Mouse (Mus musculus): ENCODE measurements around the gene H2-Oa.

H2-Oa gene

DNA sequence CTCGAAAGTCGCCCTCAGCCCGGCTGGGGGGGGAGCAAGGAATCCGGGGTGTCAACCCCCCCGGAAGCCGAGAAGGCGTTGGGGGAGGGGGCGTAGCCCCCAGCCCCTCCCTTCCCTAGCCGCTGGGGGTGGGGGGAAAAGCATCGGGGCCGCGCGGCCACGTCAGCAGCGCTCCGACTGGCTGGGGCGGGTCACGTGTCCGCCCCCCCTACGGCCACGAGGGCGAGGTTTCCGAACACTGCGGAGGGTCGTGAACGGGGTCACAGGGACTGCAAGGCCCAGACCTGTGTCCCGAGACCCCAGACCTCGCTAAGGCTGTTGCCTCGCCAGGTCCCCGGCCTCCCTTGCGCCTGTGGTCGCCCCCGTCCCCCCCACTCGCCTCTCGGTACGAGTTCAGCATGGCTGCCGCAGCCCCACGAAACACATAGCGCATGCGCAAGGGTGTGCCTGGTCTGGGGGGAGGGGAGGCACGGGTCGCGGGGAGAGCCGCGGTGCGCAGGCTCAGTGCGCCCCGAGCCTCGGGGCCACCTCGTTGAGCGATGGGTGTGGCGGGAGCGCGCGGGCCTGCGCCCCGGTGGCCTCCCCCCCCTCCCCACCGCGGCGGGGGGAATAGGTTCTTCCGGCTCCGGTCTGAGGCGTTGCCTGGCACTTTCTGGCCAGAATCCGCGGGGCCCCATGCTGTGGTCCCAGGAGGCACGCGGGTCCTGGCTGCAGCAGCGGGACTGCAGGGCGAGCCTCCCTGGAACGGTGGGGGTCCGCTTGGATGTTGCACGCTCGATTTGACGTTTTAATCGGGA, 30.2 kb downstream of the H2-Oa start, which contains the start of gene Brd2:
TSS of gene Brd2 (minus strand) at position 447 of the 797 bp plus-strand sequence.
- DNase-seq, result peak; percentile 97

DNA sequence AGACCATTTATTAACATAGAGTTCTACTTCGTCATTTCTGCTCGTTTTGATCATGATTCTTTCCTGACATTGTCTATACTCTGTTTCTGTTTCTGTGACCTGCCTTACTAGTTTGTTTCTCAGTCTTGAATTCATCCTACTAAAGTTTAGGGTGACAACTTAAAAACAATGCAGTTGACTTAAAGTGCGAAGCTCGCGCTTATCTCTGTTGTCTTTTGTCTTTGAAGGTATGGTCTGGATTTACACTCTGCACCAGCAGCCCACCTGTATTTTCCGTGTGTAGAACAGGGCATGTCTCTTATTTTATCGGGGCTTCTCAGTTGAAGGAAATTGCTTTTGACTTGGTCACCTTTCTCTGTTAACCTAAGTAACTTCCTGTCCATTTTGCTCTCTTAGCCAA, 31.0 kb downstream of the H2-Oa start:
- no peak for DNase-seq

DNA sequence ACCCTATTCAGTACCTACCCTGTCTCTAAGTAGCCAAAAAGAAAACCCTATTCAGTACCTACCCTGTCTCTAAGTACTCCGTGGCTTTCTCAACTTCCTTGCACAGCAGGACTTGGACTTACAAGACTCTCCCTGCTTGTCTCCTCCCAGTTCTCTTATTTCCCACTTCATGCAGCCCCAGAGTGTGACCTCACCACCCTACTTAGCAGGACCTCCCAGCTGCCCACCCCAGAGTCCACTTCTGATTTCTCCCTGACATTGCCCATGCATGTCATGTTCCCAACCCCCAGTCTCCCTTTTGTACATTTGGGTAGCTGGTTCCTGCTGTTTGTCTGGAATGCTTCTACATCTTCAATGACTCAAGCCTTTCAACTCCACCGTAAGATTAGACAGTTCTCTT, 31.4 kb downstream of the H2-Oa start:
- peak; percentile 40 for DNase-seq

DNA sequence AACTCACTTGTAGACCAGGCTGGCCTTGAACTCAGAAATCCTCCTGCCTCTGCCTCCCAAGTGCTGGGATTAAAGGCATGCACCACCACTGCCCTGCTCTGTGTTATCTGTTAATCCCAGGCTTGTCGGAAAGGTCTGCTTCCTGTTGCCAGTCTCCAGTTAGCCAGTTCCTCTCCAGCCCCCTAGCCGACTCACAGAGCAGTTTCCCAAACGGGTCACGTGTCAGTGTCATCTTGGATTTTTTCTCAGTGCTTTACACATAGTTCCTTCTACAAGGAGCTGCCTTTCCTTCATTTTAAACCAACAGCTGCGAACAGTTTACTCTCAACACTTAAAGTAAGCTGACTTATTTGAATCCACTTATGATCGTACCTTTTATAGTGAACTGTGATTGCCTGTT, 32.5 kb downstream of the H2-Oa start:
- no peak for DNase-seq

DNA sequence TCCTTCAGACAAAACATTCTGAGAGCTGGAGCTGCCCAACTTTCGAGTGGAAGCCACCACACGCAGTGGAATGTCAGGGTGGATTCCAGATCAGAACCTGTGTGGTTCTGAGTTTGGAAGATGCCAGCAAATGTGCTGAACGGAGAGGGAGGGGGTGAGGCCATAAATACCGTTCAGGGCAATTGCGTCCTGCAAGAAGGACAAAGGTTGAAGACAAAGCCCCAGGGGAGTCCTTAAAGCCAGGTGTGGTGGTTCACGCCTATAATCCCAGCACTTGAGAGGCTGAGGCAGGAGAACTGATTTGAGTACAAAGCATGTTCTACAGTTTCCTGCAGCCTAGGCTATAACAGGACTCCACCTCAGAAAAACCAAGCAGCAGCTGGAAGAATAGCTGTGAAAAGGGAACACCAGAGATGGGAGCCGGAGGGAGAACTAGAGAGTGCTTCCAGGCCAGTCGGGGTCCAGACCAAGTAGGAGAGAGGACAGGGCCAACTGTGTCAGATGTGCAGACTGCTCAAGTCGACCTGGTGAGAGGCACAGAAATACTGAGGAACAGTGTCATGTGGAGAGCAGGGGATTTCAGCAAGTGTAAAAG, 34.8 kb downstream of the H2-Oa start:
- peak; percentile 38 for DNase-seq

DNA sequence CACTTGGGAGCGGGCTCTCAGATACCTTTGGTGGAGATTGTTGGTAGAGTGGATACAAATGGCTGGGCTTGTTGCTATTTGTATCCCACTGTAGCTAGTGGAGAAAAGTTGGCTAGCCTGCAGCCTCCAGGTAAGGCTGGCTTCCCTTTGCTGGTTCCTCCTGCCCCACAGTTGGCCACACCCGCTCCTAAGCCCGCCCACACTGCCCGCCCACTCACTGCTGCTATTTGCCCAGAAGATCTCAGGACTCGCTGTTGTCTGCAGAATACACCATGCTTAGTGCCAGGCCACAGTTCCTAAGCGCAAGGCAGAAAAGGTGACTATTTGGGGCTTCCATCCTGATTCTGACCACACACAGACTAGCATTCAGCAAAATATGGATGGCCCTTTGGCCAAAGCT, 35.3 kb downstream of the H2-Oa start:
- DNase-seq, result peak; percentile 81

DNA sequence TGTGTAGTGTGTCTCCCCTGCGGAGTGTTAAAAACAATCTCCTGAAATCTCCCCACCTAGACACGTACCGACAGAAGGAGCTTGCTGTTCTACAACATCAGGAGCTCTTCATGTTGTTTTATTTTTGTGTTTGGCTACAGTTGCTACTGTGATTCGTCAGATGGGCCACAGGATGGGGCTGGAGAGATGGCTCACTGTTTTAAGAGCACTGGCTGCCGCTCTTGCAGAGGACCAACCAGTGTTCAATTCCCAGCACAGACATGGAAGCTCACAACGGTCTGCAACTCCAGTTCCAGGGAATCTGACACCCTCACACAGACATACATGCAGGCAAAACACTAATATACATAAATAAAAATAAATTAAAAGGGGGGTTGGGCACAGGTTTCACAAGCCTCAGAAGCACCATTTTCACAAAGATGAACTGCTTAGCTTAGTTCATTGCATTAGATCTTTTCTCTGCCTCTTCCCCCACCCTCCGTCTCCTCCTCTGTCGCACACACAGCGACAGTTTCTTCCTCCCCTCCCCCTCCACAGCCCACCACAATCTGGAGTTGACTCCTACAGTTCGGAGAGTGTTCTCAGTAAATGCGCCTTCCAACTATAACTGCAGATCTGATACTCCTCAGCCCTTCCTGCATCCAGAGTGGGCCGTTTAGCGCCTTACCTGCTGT, 36.3 kb downstream of the H2-Oa start:
- no peak for DNase-seq

DNA sequence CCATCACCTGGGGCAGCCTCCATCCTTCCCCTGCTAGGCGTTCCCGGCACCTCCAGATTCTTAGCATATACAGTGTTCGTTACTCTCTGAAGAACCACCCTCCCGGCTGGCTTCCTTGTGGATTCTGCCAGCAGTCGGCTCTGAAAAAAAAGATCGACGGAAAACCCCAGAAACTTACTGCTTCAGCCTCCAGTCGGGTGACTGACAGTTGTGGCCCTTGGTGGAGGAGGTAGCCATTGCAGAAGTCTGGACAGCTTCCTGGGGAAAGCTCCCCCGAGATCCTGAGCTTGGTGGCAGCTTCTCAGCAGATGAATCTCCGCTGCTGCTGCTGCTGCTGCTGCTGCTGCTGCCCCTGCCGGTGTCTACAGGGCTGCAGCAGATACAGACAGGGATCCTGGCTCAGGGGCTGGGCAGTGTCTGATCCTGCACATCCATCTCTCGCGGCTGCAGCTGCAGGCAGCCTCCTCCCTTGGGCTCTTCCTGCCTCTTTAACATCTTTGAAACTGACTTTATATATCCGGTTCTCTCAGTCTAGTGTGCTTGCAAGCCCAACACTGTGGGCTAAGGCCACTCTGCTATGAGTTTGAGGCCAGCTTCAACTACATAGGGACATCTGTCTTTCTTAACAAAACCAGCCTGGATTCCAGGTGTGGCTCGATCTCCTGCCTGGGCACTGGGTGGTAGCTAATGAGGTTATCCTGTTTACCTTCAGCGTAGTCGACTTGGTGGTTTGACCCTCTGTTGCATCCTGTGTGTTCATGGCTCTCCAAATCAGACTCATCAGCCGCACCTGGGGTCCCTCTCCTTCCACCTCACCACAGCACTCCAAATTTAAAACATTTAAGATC, 37.0 kb downstream of the H2-Oa start:
- DNase-seq, result no peak

DNA sequence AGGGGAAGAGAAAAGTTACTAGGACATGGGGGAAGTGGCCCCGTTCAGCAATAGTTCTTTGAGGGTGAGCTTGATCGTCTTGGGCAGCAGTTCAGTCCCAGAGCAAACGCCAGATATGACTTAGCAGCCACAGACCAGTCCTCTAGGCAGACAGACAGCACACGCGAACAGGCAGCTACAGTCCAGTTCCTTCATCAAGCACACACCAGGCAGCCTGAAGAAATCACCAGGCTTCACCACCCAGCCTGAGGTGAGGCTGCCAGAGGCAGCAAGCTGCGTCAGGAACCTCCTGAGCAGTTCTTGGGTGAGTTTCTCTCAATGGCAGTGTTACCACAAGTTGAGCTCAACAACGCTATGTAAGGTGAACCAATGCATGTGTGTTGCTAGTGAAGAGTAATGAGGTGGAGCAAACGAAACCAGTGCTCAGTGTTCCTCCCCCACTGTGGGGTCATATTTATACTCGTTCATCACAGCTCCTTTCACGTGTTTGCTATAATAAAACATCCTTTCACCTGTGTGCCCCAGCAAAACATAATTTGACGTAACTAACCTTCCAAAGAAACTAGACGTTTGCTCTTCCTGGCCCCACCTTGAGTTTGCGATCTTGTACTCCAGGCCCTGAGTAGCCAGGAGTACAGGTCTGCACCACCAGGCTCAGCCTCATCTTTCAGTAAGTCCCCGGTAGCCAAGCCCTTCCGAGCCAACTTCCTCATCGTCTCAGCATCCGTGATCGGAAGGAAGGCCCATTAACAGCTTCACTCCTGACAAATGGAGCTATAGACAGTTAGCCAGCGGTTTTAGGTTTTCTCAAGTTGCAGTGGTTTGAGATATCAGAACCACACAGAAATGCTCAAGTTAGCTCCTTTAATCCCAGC, 38.2 kb downstream of the H2-Oa start:
- DNase-seq, result no peak

DNA sequence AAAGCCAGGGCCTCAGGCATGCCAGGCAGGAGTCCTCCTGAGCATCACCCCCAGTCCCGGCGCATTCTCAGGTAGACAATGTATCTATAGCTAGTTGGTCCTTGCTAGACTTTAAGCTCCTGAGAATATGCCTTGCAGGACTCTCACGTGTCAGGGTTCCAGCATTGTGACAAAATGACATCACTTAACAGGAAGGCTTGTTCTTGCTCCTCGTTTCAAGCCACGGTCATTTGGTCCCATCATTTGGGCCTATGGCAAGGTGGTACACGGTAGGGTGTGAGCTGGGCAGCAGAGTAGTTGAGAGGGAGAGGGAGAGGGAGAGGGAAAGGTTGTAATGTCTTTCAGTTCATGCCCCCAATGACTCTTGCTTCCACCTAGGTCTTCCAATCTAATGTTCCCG, 39.8 kb downstream of the H2-Oa start:
- DNase-seq, result no peak

DNA sequence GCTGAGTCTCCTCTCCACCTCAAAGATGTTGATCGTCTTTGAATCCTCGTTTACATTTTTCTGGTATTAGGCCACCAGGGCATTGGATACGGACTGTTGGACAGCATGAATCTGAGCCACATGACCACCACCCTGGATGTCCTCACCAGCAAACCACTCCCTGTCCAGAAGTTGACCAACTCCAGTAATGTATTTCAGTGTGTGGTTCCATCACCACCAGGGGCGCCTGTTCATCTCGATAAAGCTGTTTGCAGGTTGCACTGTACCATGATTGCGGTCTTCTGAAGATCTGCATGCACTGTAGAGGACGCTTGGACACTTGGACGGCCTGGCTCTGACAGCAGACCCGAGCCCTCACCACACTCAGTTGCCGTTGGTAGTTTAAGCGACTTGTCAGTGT, 41.1 kb downstream of the H2-Oa start:
- DNase-seq, result no peak

DNA sequence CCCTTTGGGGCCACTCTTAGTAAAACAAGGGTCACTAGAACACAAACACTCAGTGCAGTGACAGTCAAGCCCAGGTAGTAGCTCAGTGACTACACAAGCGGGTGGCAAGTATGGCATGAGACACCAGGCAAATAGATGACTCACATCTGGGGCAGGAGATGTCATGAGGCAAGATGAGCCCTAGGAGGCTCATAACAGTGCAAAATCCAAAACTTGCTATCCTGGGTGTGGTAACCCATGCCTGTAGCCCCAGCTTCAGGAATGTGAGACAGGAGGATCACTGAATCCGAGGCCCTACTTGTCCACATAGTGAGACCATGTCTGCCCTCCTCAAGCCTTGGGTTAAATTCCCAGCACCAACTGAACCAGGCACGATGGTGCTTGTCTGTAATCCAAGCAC, 42.3 kb downstream of the H2-Oa start:
- no peak for DNase-seq

DNA sequence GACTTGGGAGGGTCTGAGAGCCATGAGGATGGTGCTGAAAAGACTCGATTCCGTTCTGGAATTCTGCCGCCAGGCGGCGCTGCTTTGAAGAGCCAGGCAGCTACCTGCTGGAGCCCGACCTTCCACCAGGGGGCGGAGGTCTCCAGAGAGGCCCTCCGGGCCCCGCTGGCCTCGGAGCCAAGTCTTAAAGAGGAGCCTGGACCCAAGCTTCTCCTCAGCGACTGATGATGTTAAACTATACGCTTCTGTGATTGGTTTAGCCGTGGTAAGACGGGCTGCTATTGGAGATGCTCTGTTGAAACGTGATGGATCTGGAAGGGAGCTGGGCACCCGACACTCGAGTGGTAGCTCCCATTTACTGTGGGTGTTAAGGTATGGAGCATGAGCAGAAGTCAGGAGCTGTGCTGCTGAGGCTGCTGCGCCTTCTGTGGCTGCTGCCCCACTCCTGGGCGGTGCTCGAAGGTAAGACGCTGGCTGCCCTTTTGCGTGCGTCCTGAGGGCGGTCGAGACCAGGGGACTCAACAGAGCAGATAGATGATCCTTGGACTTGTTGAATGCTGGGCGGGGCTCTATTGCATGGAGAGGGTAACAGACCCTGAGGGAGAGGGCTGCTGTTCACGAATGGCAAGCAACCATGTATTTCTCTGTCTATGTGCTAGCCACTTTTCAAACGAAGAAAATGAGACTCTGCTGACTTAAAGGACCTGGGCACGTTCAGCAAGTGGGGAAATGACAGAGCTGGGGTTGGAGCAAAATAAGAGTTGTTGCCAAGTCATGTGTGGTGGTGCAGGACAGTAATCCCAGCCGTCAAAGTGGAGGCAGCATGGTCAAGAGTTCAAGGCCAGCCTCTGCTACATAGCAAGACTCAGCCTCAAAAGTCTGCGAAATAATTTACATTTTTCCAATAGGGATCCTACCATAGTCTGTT, 43.4 kb downstream of the H2-Oa start:
- peak; percentile 99 for DNase-seq

DNA sequence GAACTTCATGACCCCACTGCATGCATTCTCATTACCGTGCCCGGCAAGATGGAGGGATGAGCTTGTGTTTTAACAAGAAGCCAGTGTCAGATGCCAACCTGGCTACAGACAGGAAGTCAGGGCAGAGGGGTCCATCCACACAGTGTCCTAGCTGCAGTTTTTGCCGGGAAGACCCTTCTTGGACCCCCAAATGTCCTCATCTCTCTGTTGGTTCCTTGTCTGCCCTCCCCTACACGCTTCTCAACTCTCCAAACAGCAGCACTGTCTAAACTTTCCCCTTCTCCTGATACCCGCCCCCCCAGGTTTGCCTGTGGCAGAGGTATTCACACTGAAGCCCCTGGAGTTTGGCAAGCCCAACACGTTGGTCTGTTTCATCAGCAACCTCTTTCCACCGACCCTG, 45.5 kb downstream of the H2-Oa start:
- DNase-seq, result no peak

DNA sequence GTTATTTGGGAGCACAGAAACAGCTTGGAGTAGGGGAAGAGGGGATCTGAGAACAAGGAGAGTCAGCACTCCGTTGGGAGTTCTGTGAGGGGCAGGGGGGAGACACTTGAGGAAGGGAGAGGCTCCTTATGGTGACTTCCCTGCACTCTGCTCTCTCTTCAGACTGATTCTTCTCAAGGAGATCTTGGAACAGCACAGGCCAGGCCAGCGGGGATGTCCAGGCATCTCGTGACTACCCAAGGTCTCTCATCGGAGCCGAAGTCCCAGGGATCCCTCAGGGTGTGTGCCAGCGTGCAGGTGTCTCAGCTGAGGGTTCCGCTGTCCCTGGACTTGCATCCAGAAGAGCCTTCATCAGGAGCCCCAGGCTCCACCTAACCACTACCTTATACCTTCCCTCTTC, 46.5 kb downstream of the H2-Oa start:
- no peak for DNase-seq

DNA sequence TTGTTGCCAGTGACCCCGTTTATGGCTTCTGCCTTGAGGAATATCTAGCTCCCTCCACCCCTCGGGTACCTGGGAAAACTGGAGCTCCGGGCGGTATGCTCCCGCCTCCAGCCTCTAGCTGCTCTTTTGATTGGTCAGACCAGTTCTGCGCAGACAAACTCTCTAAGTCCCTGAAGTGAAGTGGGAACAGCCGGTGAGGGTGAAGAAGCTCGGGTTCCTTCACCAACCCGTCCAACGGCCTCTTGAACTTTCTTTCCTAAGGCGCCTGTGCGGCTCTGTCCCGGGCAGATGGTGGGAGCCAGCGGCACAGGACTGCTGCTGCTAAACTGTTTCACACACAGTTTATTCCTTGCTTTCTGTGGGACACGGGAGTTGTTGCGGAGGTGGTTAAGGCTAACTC, 47.3 kb downstream of the H2-Oa start:
- DNase-seq, result peak; percentile 56

DNA sequence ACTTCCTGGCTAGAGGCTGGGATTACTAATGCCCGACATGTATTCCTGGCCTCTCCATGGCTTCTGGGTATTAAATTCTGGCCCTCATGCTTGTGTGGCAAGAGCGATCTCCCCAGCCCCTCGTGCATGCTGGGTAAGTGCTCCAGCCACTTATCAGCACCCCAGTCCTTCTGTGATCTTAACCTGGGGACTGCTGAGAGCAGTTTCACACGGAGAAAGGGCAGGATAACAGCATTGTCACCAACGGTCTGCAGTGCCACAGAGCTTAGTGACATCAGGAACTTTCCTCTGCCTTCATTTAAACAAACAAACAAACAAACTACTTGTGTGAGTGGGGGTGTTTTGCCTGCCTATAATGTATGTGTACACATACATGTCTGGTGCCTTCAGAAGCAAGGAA, 48.1 kb downstream of the H2-Oa start:
- no peak for DNase-seq

DNA sequence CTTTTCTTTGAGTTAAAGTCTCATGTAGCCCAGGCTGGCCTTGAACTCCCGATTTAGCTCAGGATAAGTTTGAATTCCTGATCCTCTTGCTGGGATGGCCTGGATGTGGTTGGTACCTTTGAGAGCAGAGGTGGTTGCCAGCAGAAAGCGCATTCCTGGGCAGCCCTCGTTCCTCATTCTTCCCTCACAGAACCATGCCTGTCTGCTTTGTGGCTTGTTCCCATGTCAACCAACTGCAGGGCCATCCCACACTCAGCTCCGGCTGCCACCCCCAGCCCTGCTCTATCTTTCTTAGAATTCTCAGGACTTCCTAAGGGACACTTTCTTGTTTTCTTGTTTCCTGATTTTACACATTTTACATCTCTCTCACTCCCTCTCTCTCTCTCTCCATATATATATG, 49.3 kb downstream of the H2-Oa start:
- no peak for DNase-seq

DNA sequence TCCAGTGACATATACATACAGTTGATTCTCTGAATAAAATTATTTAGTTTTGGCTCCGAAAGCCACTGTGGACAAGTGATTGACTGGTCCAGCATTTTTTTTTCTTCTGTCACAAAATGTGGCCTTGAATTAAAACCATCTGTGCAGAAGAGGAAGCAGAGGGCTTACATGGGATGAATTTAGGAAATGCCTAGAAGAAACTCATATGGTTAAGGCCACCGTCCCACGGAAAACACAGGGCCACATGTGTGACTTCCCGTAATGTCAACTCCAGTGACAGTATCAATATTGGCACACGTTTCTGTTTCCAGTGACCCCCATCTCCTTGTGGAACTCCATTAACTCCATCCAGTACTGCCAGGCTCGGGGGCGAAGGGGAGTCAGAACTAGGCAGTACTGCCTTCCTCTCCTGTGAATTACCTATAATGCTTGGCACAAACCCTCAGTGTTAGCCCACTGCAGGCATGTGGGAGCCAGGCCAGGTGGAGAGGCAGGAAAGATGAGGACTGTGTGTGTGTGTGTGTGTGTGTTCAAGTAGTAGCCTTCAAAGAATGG, 50.4 kb downstream of the H2-Oa start:
- DNase-seq, result no peak

DNA sequence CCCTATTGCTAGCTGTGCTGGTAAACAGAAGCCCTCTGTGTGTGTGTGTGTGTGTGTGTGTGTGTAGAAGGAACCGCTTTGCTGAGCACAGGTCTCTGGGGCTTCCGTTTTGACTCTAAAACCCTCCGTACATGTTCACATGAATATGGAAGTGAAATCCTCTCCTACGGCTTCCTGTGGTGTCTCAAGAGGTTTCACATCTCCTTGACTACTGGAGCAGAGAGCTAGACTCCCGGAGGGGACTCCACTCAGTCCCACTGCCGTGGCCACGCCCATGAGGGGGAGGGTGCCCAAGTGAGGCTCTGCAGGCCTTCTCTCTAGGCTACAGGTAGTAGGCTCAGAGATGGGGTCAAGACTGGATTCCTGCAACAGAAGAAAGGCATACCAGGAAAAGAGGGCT, 50.9 kb downstream of the H2-Oa start, which contains the start of gene H2-DMb2:
TSS of gene H2-DMb2 (plus strand) at position 275 of the 400 bp plus-strand sequence.
- DNase-seq, result peak; percentile 38

DNA sequence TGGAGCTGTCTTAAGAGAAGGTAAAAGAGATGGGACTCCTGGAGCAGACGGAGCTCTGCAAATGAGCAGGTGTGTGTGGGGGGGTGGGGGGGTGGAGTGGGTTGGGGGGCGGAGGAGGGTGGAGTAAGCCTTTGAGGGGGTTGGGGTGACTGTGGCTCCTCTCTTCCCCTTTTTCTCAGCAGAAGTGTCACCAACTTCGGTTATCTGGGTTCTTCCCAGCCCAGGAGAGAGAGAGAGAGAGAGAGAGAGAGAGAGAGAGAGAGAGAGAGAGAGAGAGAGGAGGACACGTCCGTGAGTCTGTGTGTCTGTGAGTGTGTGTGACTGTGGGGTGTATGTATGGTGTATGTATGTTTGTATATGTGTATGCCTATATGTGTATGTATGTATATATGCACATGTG, 51.3 kb downstream of the H2-Oa start:
- no peak for DNase-seq
